11 mouse cellular contexts compared by ENCODE assay signal in the genomic region with DNA sequence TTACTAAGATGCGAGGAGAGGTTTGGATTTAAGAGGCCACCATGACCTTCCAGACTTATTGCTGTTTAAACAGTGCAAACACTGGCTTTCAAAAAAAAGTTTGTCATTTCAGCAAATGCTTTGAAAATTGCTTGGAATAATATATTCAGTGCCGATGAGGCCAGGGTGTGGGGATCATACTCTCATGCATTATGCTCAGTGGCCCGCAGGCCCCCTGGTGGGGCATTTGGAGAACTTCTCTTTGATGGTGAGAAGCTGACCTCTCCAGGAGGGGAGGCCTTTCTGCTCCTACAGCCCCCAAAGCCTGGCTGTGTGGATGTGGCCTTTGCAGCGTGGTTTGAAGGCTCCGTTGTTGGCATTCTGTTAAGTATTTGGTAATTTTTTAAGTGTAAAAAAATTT.
DNase-seq lines count a peak whose midpoint lies in the region; ATAC-seq and TF ChIP-seq lines count a peak whose summit lies in the region.
"Had no signal": no experiment of that assay in that cellular context is flagged by ENCODE, and none has a peak within 500 bp of the region (broad histone marks: within the 10 kb centered on the region; RNA-seq: fewer than 3 reads in every experiment).

No protein-coding gene starts in this region.

- ATAC-seq in intestine, postnatal 0 days = no peak
- no peak for ATAC-seq in intestine, embryonic 15.5 days
- ATAC-seq in midbrain, embryonic 14.5 days (ENCODE audit: low FRiP score, low TSS enrichment) = no peak
- no peak for ATAC-seq in midbrain, embryonic 13.5 days
- ATAC-seq in common myeloid progenitor, adult 5-6 weeks (replicated peaks; ENCODE audit: low read depth, poor library complexity, severe bottlenecking) = peak; percentile 62; the same call in 1 of the 2 replicates
- ATAC-seq in stomach, embryonic 16.5 days (ENCODE audit: insufficient read depth, low FRiP score) = peak; percentile 41; the same call in 1 of the 2 replicates
- no peak for ATAC-seq in erythroblast, adult 5-6 weeks (replicated peaks; ENCODE audit: low FRiP score, poor library complexity, severe bottlenecking)

- no peak overlapping the region for H3K9ac ChIP-seq in intestine, postnatal 0 days (ENCODE audit: low read depth, low read length)
- no peak overlapping the region for H3K9ac ChIP-seq in intestine, embryonic 15.5 days
- no peak overlapping the region for H3K9ac ChIP-seq in midbrain, embryonic 14.5 days (replicated peaks; ENCODE audit: low read length)
- H3K9ac ChIP-seq in midbrain, embryonic 13.5 days (replicated peaks) = no peak overlapping the region
- H3K9ac ChIP-seq in stomach, embryonic 16.5 days (ENCODE audit: low read length) = peak overlapping the region; percentile 63; the same call in 1 of the 2 replicates
- H3K9ac ChIP-seq: limb, embryonic 15.5 days had no signal

- TF ChIP-seq CTCF in intestine, postnatal 0 days (IDR thresholded peaks at IDR 0.05; ENCODE audit: low read depth) = peak; percentile 72

- no peaks in the 10 kb centered on the region for H3K9me3 ChIP-seq in intestine, postnatal 0 days (ENCODE audit: control insufficient read depth)
- no peaks in the 10 kb centered on the region for H3K9me3 ChIP-seq in intestine, embryonic 15.5 days
- no peaks in the 10 kb centered on the region for H3K9me3 ChIP-seq in midbrain, embryonic 14.5 days (ENCODE audit: control insufficient read depth, low read length)
- H3K9me3 ChIP-seq in midbrain, embryonic 13.5 days = no peaks in the 10 kb centered on the region
- H3K9me3 ChIP-seq in stomach, embryonic 16.5 days (replicated peaks; ENCODE audit: control insufficient read depth, low read length) = no peaks in the 10 kb centered on the region
- H3K9me3 ChIP-seq: limb, embryonic 15.5 days had no signal

- peak; percentile 57 for DNase-seq in midbrain, embryonic 14.5 days
- no peak for DNase-seq in ovary, adult 18-20 months (ENCODE audit: low spot score)
- DNase-seq: cerebellum, adult 2 months; right cerebral cortex, postnatal 25 days had no signal

- no peak overlapping the region for H3K27ac ChIP-seq in intestine, postnatal 0 days (ENCODE audit: low read depth, low read length)
- H3K27ac ChIP-seq in intestine, embryonic 15.5 days = no peak overlapping the region
- no peak overlapping the region for H3K27ac ChIP-seq in midbrain, embryonic 14.5 days (replicated peaks; ENCODE audit: low read depth, low read length)
- H3K27ac ChIP-seq in midbrain, embryonic 13.5 days = no peak overlapping the region
- peak overlapping the region; percentile 92 for H3K27ac ChIP-seq in stomach, embryonic 16.5 days (ENCODE audit: low read length)
- H3K27ac ChIP-seq: limb, embryonic 15.5 days had no signal

- no peak overlapping the region for H3K4me3 ChIP-seq in intestine, postnatal 0 days (ENCODE audit: low read depth, low read length)
- H3K4me3 ChIP-seq in intestine, embryonic 15.5 days (replicated peaks) = no peak overlapping the region
- no peak overlapping the region for H3K4me3 ChIP-seq in midbrain, embryonic 14.5 days (replicated peaks; ENCODE audit: low read depth, low read length)
- H3K4me3 ChIP-seq in midbrain, embryonic 13.5 days (replicated peaks) = no peak overlapping the region
- peak overlapping the region; percentile 26; the same call in 1 of the 2 replicates for H3K4me3 ChIP-seq in stomach, embryonic 16.5 days (replicated peaks; ENCODE audit: low read length)
- H3K4me3 ChIP-seq: limb, embryonic 15.5 days had no signal

- no peaks in the 10 kb centered on the region for H3K4me1 ChIP-seq in intestine, postnatal 0 days (replicated peaks; ENCODE audit: control insufficient read depth, insufficient read depth, low read length)
- H3K4me1 ChIP-seq in intestine, embryonic 15.5 days (replicated peaks) = peaks cover 14% of the 10 kb centered on the region; the same call in 1 of the 2 replicates
- H3K4me1 ChIP-seq in midbrain, embryonic 14.5 days (ENCODE audit: control insufficient read depth, insufficient read depth, low read length) = no peaks in the 10 kb centered on the region
- peaks cover 11% of the 10 kb centered on the region for H3K4me1 ChIP-seq in midbrain, embryonic 13.5 days (replicated peaks)
- peaks cover 33% of the 10 kb centered on the region for H3K4me1 ChIP-seq in stomach, embryonic 16.5 days (ENCODE audit: control insufficient read depth, insufficient read depth, low read length)

- H3K4me2 ChIP-seq in intestine, postnatal 0 days (replicated peaks; ENCODE audit: low read depth) = no peak overlapping the region
- H3K4me2 ChIP-seq in intestine, embryonic 15.5 days (replicated peaks) = no peak overlapping the region
- no peak overlapping the region for H3K4me2 ChIP-seq in midbrain, embryonic 14.5 days (ENCODE audit: low read length)
- no peak overlapping the region for H3K4me2 ChIP-seq in midbrain, embryonic 13.5 days (replicated peaks)
- peak overlapping the region; percentile 50; the same call in 1 of the 2 replicates for H3K4me2 ChIP-seq in stomach, embryonic 16.5 days (ENCODE audit: low read depth, low read length)
- H3K4me2 ChIP-seq: limb, embryonic 15.5 days had no signal

- no peaks in the 10 kb centered on the region for H3K36me3 ChIP-seq in intestine, postnatal 0 days (ENCODE audit: control insufficient read depth, insufficient read depth)
- H3K36me3 ChIP-seq in intestine, embryonic 15.5 days = no peaks in the 10 kb centered on the region
- H3K36me3 ChIP-seq in midbrain, embryonic 14.5 days (ENCODE audit: control insufficient read depth, insufficient read depth, low read length) = no peaks in the 10 kb centered on the region
- no peaks in the 10 kb centered on the region for H3K36me3 ChIP-seq in midbrain, embryonic 13.5 days
- H3K36me3 ChIP-seq in stomach, embryonic 16.5 days (ENCODE audit: control insufficient read depth, insufficient read depth, low read length) = no peaks in the 10 kb centered on the region
- H3K36me3 ChIP-seq: limb, embryonic 15.5 days had no signal

- WGBS in intestine, postnatal 0 days = 68% methylated on average over 5 of the region's 5 CpGs
- 63% methylated on average over 5 of the region's 5 CpGs for WGBS in intestine, embryonic 15.5 days
- 44% methylated on average over 5 of the region's 5 CpGs for WGBS in midbrain, embryonic 14.5 days
- WGBS in midbrain, embryonic 13.5 days = 41% methylated on average over 5 of the region's 5 CpGs
- 47% methylated on average over 5 of the region's 5 CpGs for WGBS in stomach, embryonic 16.5 days

- no peaks in the 10 kb centered on the region for H3K27me3 ChIP-seq in intestine, postnatal 0 days (replicated peaks; ENCODE audit: control insufficient read depth, insufficient read depth, low read length)
- peaks cover 1% of the 10 kb centered on the region; the same call in 1 of the 2 replicates for H3K27me3 ChIP-seq in intestine, embryonic 15.5 days (replicated peaks)
- no peaks in the 10 kb centered on the region for H3K27me3 ChIP-seq in midbrain, embryonic 14.5 days (ENCODE audit: control insufficient read depth, insufficient read depth, low read length)
- H3K27me3 ChIP-seq in midbrain, embryonic 13.5 days = peaks cover 8% of the 10 kb centered on the region; the same call in 1 of the 2 replicates
- no peaks in the 10 kb centered on the region for H3K27me3 ChIP-seq in stomach, embryonic 16.5 days (ENCODE audit: control insufficient read depth, insufficient read depth, low read length)

Comparison
In these comparisons a context has a peak if more than half of its experiments do, and no peak if none do; other contexts are left out.
1. ATAC-seq: peak in common myeloid progenitor, adult 5-6 weeks (single experiment) and stomach, embryonic 16.5 days (single experiment); none in intestine, postnatal 0 days (single experiment), intestine, embryonic 15.5 days (single experiment), midbrain, embryonic 14.5 days (single experiment), midbrain, embryonic 13.5 days (single experiment) and erythroblast, adult 5-6 weeks (single experiment).